Mouse (Mus musculus) forebrain, embryonic 13.5 days (tissue): ENCODE results near the gene Dcp1b. TPM values are rescaled to one million over a fixed set of nuclear protein-coding genes. Genes with fewer than 3 reads are reported as not detected.

Source experiments
- ATAC-seq: fragments of 200-750 bp; cut with Nextera tagmentation; 2 replicates; pipeline ENCODE4 v1.8.0; 2017
- H3K27ac ChIP-seq: fragments of 300-500 bp; sonication (generic); 2 replicates; pipeline ENCODE4 v1.5.1; 2015; ENCODE audit warnings: inconsistent platforms, mild to moderate bottlenecking, moderate library complexity
- H3K27me3 ChIP-seq: fragments of 300-500 bp; sonication (generic); 2 replicates; pipeline ENCODE4 v1.6.1; 2015; ENCODE audit warnings: mild to moderate bottlenecking, inconsistent platforms
- H3K36me3 ChIP-seq: fragments of 300-500 bp; sonication (generic); 2 replicates; pipeline ENCODE4 v1.6.1; 2015; ENCODE audit warnings: mild to moderate bottlenecking, inconsistent platforms; ENCODE audit not compliant: poor library complexity, severe bottlenecking
- H3K4me1 ChIP-seq: fragments of 300-500 bp; sonication (generic); 2 replicates; pipeline ENCODE4 v1.6.1; 2015; ENCODE audit warnings: inconsistent platforms
- H3K4me2 ChIP-seq: fragments of 300-500 bp; sonication (generic); 2 replicates; pipeline ENCODE4 v1.6.1; 2015; ENCODE audit warnings: inconsistent platforms, mild to moderate bottlenecking, moderate library complexity
- H3K4me3 ChIP-seq: fragments of 300-500 bp; sonication (generic); 2 replicates; pipeline ENCODE4 v1.5.1; 2015; ENCODE audit warnings: mild to moderate bottlenecking, inconsistent platforms
- H3K9ac ChIP-seq: fragments of 300-500 bp; sonication (generic); 2 replicates; pipeline ENCODE4 v1.6.1; 2015; ENCODE audit warnings: mild to moderate bottlenecking, inconsistent platforms
- H3K9me3 ChIP-seq: fragments of 300-500 bp; sonication (generic); replicated peaks from 2 replicates; pipeline ENCODE4 v1.6.1; 2016; ENCODE audit warnings: inconsistent platforms
- WGBS: fragments of 180-500 bp; shearing (Covaris S2); methylation state at CpG from one replicate; pipeline ENCODE4 v1.1.7; 2015; 5-methylcytosine and 5-hydroxymethylcytosine counted together
- polyA plus RNA-seq: library from polyadenylated mRNA; unstranded; fragments of >200 nt; fragmentation: Nextera tagmentation; extraction: Ambion mirVana; gene quantifications from 2 replicates; pipeline ENCODE4 v1.2.1, GENCODE M21; 2015

Dcp1b gene
- 12.7 and 13.1 TPM in 2 replicates for polyA plus RNA-seq

GRCm38 (mm10) chr6:119175078-119175853 is at the start of gene Dcp1b:
Gene Dcp1b, plus strand, starts transcription at chr6:119175253.
- no peaks in the 10 kb centered on the region for H3K27me3 ChIP-seq
- H3K4me1 ChIP-seq = peaks cover 20% of the 10 kb centered on the region
- WGBS = under 1% methylated on average over 65 of the region's 65 CpGs
- H3K4me3 ChIP-seq = peak within 1 kb of the TSS; percentile 71
- peak within 1 kb of the TSS; percentile 86 for H3K9ac ChIP-seq
- ATAC-seq = peak; percentile 96
- peak within 1 kb of the TSS; percentile 73 for H3K4me2 ChIP-seq
- H3K27ac ChIP-seq = peak within 1 kb of the TSS; percentile 88
- 0 out of 2 replicates have a peak, but pooled peaks cover 5% of the 10 kb centered on the region for H3K36me3 ChIP-seq
- no peaks in the 10 kb centered on the region for H3K9me3 ChIP-seq

- no peak overlapping the region for H3K27ac ChIP-seq
- H3K4me1 ChIP-seq = peaks cover 3% of the 10 kb centered on the region
- WGBS = 93% methylated on average over 3 of the region's 3 CpGs
- no peak overlapping the region for H3K9ac ChIP-seq
- H3K4me3 ChIP-seq = no peak overlapping the region
- H3K9me3 ChIP-seq = no peaks in the 10 kb centered on the region
- ATAC-seq = no peak
- H3K36me3 ChIP-seq = no peaks in the 10 kb centered on the region
- H3K4me2 ChIP-seq = no peak overlapping the region
- no peaks in the 10 kb centered on the region for H3K27me3 ChIP-seq
These were observed 48.1 kb upstream of the Dcp1b start for GRCm38 (mm10) chr6:119126991-119127390.

- WGBS = 100% methylated on average over 1 of the region's 1 CpGs
- Histone ChIP-seq H3K4me2 (no peak overlapping the region), H3K9me3 (no peaks in the 10 kb centered on the region), H3K9ac (no peak overlapping the region), H3K27me3 (no peaks in the 10 kb centered on the region), H3K4me3 (no peak overlapping the region), H3K36me3 (no peaks in the 10 kb centered on the region), H3K4me1 (peaks cover 8% of the 10 kb centered on the region), H3K27ac (no peak overlapping the region)
- ATAC-seq = no peak
These were observed 47.0 kb upstream of the Dcp1b start for GRCm38 (mm10) chr6:119128076-119128475.

GRCm38 (mm10) chr6:119128521-119128920 is 46.5 kb upstream of the Dcp1b start:
- Histone ChIP-seq H3K4me3 (no peak overlapping the region), H3K27me3 (no peaks in the 10 kb centered on the region), H3K9me3 (no peaks in the 10 kb centered on the region), H3K9ac (no peak overlapping the region), H3K4me2 (no peak overlapping the region), H3K27ac (no peak overlapping the region), H3K36me3 (no peaks in the 10 kb centered on the region), H3K4me1 (peaks cover 8% of the 10 kb centered on the region)
- 86% methylated on average over 8 of the region's 8 CpGs for WGBS
- no peak for ATAC-seq

GRCm38 (mm10) chr6:119129664-119130063 is 45.4 kb upstream of the Dcp1b start:
- ATAC-seq = no peak
- Histone ChIP-seq H3K9ac (no peak overlapping the region), H3K9me3 (no peaks in the 10 kb centered on the region), H3K4me1 (peaks cover 8% of the 10 kb centered on the region), H3K36me3 (no peaks in the 10 kb centered on the region), H3K27ac (no peak overlapping the region), H3K4me3 (no peak overlapping the region), H3K27me3 (no peaks in the 10 kb centered on the region), H3K4me2 (no peak overlapping the region)
- 81% methylated on average over 5 of the region's 5 CpGs for WGBS

- Histone ChIP-seq H3K4me3 (no peak overlapping the region), H3K36me3 (no peaks in the 10 kb centered on the region), H3K27ac (no peak overlapping the region; the same call in 1 of the 2 replicates), H3K4me1 (peaks cover 8% of the 10 kb centered on the region), H3K9me3 (no peaks in the 10 kb centered on the region), H3K9ac (no peak overlapping the region), H3K27me3 (no peaks in the 10 kb centered on the region), H3K4me2 (no peak overlapping the region)
- WGBS = 71% methylated on average over 8 of the region's 8 CpGs
- ATAC-seq = no peak
These were observed 42.8 kb upstream of the Dcp1b start for GRCm38 (mm10) chr6:119132111-119132735.

GRCm38 (mm10) chr6:119132863-119133262 is 42.2 kb upstream of the Dcp1b start:
- WGBS = 92% methylated on average over 4 of the region's 4 CpGs
- H3K4me1 ChIP-seq = peaks cover 8% of the 10 kb centered on the region

GRCm38 (mm10) chr6:119137768-119138167 is 37.3 kb upstream of the Dcp1b start:
- Histone ChIP-seq H3K9me3 (no peaks in the 10 kb centered on the region), H3K4me2 (no peak overlapping the region), H3K4me1 (no peaks in the 10 kb centered on the region), H3K36me3 (no peaks in the 10 kb centered on the region), H3K27ac (no peak overlapping the region), H3K4me3 (no peak overlapping the region), H3K27me3 (no peaks in the 10 kb centered on the region), H3K9ac (no peak overlapping the region)
- no peak for ATAC-seq
- 93% methylated on average over 10 of the region's 10 CpGs for WGBS

More at GRCm38 (mm10) chr6:119132863-119133262, 42.2 kb upstream of the Dcp1b start:
- Histone ChIP-seq H3K27ac (no peak overlapping the region), H3K9me3 (no peaks in the 10 kb centered on the region), H3K27me3 (no peaks in the 10 kb centered on the region), H3K36me3 (no peaks in the 10 kb centered on the region), H3K9ac (no peak overlapping the region), H3K4me3 (no peak overlapping the region), H3K4me2 (no peak overlapping the region)
- no peak for ATAC-seq

GRCm38 (mm10) chr6:119139561-119139960 is 35.5 kb upstream of the Dcp1b start:
- ATAC-seq = no peak
- H3K36me3 ChIP-seq = no peaks in the 10 kb centered on the region
- H3K4me2 ChIP-seq = no peak overlapping the region
- no peaks in the 10 kb centered on the region for H3K27me3 ChIP-seq
- WGBS = 88% methylated on average over 7 of the region's 7 CpGs
- H3K9me3 ChIP-seq = no peaks in the 10 kb centered on the region
- H3K4me1 ChIP-seq = no peaks in the 10 kb centered on the region
- no peak overlapping the region for H3K27ac ChIP-seq
- H3K9ac ChIP-seq = no peak overlapping the region
- H3K4me3 ChIP-seq = no peak overlapping the region

- H3K27me3 ChIP-seq = no peaks in the 10 kb centered on the region
- no peak overlapping the region for H3K4me2 ChIP-seq
- H3K4me1 ChIP-seq = no peaks in the 10 kb centered on the region
- no peak for ATAC-seq
- 75% methylated on average over 4 of the region's 4 CpGs for WGBS
- no peak overlapping the region for H3K9ac ChIP-seq
- no peak overlapping the region for H3K27ac ChIP-seq
- no peak overlapping the region for H3K4me3 ChIP-seq
- H3K9me3 ChIP-seq = no peaks in the 10 kb centered on the region
- H3K36me3 ChIP-seq = no peaks in the 10 kb centered on the region
These were observed 29.9 kb upstream of the Dcp1b start for GRCm38 (mm10) chr6:119145109-119145508.

- no peak overlapping the region for H3K9ac ChIP-seq
- no peaks in the 10 kb centered on the region for H3K36me3 ChIP-seq
- no peak overlapping the region for H3K4me2 ChIP-seq
- no peaks in the 10 kb centered on the region for H3K27me3 ChIP-seq
- no peak overlapping the region for H3K4me3 ChIP-seq
- no peaks in the 10 kb centered on the region for H3K4me1 ChIP-seq
- no peak for ATAC-seq
- H3K27ac ChIP-seq = no peak overlapping the region
- H3K9me3 ChIP-seq = no peaks in the 10 kb centered on the region
These were observed 9.4 kb upstream of the Dcp1b start for GRCm38 (mm10) chr6:119165677-119166076.

- H3K4me3 ChIP-seq = peak overlapping the region; percentile 71
- H3K4me2 ChIP-seq = peak overlapping the region; percentile 73
- no peaks in the 10 kb centered on the region for H3K27me3 ChIP-seq
- peak overlapping the region; percentile 86 for H3K9ac ChIP-seq
- ATAC-seq = no peak
- H3K27ac ChIP-seq = peak overlapping the region; percentile 88
- WGBS = 53% methylated on average over 12 of the region's 12 CpGs
- no peaks in the 10 kb centered on the region for H3K36me3 ChIP-seq
- peaks cover 20% of the 10 kb centered on the region for H3K4me1 ChIP-seq
- H3K9me3 ChIP-seq = no peaks in the 10 kb centered on the region
These were observed 562 bp upstream of the Dcp1b start for GRCm38 (mm10) chr6:119174307-119175074.
